Mouse (Mus musculus) intestine, postnatal 0 days (tissue): ENCODE measurements at regions not wholly inside any gene's neighbourhood (a gene's known extent, or its start where the extent isn't known, plus 50 kb on each side); places are given as distances from the start of the nearest gene placed in this dataset.

Source experiments
- ATAC-seq: fragments of 200-750 bp; cut with Nextera tagmentation; 2 replicates; pipeline ENCODE4 v1.8.0; 2017; ENCODE audit warnings: mild to moderate bottlenecking, moderate TSS enrichment, moderate library complexity
- H3K27ac ChIP-seq: fragments of 300-500 bp; sonication (generic); 2 replicates; pipeline ENCODE4 v1.5.1; 2014; ENCODE audit warnings: mild to moderate bottlenecking, low read depth, low read length, moderate library complexity
- H3K27me3 ChIP-seq: fragments of 300-500 bp; sonication (generic); replicated peaks from 2 replicates; pipeline ENCODE4 v1.6.1; 2014; ENCODE audit warnings: low read length, mixed read lengths; ENCODE audit not compliant: control insufficient read depth, insufficient read depth
- H3K36me3 ChIP-seq: fragments of 300-500 bp; sonication (generic); 2 replicates; pipeline ENCODE4 v1.6.1; 2014; ENCODE audit warnings: mild to moderate bottlenecking, moderate library complexity; ENCODE audit not compliant: control insufficient read depth, insufficient read depth
- H3K4me1 ChIP-seq: fragments of 300-500 bp; sonication (generic); replicated peaks from 2 replicates; pipeline ENCODE4 v1.6.1; 2014; ENCODE audit warnings: antibody characterized with exemption, low read length, mixed read lengths; ENCODE audit not compliant: control insufficient read depth, insufficient read depth
- H3K4me2 ChIP-seq: fragments of 300-500 bp; sonication (generic); replicated peaks from 2 replicates; pipeline ENCODE4 v1.6.1; 2014; ENCODE audit warnings: low read depth, mild to moderate bottlenecking, moderate library complexity
- H3K4me3 ChIP-seq: fragments of 300-500 bp; sonication (generic); 2 replicates; pipeline ENCODE4 v1.5.1; 2014; ENCODE audit warnings: low read depth, low read length
- H3K9ac ChIP-seq: fragments of 300-500 bp; sonication (generic); 2 replicates; pipeline ENCODE4 v1.6.1; 2014; ENCODE audit warnings: mild to moderate bottlenecking, low read depth, low read length
- H3K9me3 ChIP-seq: fragments of 300-500 bp; sonication (generic); 2 replicates; pipeline ENCODE4 v1.6.1; 2016; ENCODE audit warnings: mixed run types; ENCODE audit not compliant: control insufficient read depth
- CTCF ChIP-seq: sonication (generic); IDR thresholded peaks from 2 replicates; pipeline ENCODE4 v1.5.1; 2016; ENCODE audit warnings: low read depth, mild to moderate bottlenecking, control low read depth, antibody characterized with exemption, moderate library complexity
- WGBS: fragments of 180-500 bp; shearing (Covaris S2); extraction: QIAGEN DNeasy Blood & Tissue Kit; methylation state at CpG from one replicate; pipeline ENCODE4 v1.1.7; 2014; 5-methylcytosine and 5-hydroxymethylcytosine counted together

- Histone ChIP-seq H3K4me1 (no peaks in the 10 kb centered on the region), H3K36me3 (no peaks in the 10 kb centered on the region), H3K4me2 (no peak overlapping the region), H3K9me3 (no peaks in the 10 kb centered on the region), H3K27me3 (no peaks in the 10 kb centered on the region), H3K27ac (no peak overlapping the region), H3K4me3 (no peak overlapping the region), H3K9ac (no peak overlapping the region)
- WGBS: 80% methylated on average over 3 of the region's 3 CpGs
- ATAC-seq: no peak
- TF ChIP-seq CTCF: no peak
Measured at GRCm38 (mm10) chr13:34497667-34498066, 152.7 kb upstream of the Slc22a23 start.

GRCm38 (mm10) chr13:34484831-34485230 lies 139.8 kb upstream of the Slc22a23 start:
- Histone ChIP-seq H3K4me1 (no peaks in the 10 kb centered on the region), H3K4me2 (no peak overlapping the region), H3K9ac (no peak overlapping the region), H3K27ac (no peak overlapping the region), H3K4me3 (no peak overlapping the region), H3K36me3 (no peaks in the 10 kb centered on the region), H3K27me3 (no peaks in the 10 kb centered on the region), H3K9me3 (no peaks in the 10 kb centered on the region)
- WGBS: 100% methylated on average over 1 of the region's 1 CpGs
- no peak for TF ChIP-seq CTCF
- no peak for ATAC-seq

- Histone ChIP-seq H3K4me2 (no peak overlapping the region), H3K4me3 (no peak overlapping the region), H3K9ac (no peak overlapping the region), H3K9me3 (no peaks in the 10 kb centered on the region), H3K27me3 (no peaks in the 10 kb centered on the region), H3K4me1 (no peaks in the 10 kb centered on the region), H3K36me3 (no peaks in the 10 kb centered on the region), H3K27ac (no peak overlapping the region)
- TF ChIP-seq CTCF: no peak
- WGBS: 89% methylated on average over 10 of the region's 10 CpGs
- no peak for ATAC-seq
Measured at GRCm38 (mm10) chr13:34481461-34481860, 136.5 kb upstream of the Slc22a23 start.

- no peaks in the 10 kb centered on the region for H3K9me3 ChIP-seq
- ATAC-seq: no peak
- H3K4me3 ChIP-seq: no peak overlapping the region
- H3K4me1 ChIP-seq: no peaks in the 10 kb centered on the region
- no peaks in the 10 kb centered on the region for H3K27me3 ChIP-seq
- no peak overlapping the region for H3K27ac ChIP-seq
- H3K36me3 ChIP-seq: no peaks in the 10 kb centered on the region
- no peak overlapping the region for H3K4me2 ChIP-seq
- WGBS: 83% methylated on average over 1 of the region's 1 CpGs
- peak; percentile 58 for TF ChIP-seq CTCF
- no peak overlapping the region for H3K9ac ChIP-seq
Measured at GRCm38 (mm10) chr13:34470410-34470809, 125.4 kb upstream of the Slc22a23 start.

- no peaks in the 10 kb centered on the region for H3K36me3 ChIP-seq
- WGBS: 68% methylated on average over 5 of the region's 5 CpGs
- no peak overlapping the region for H3K27ac ChIP-seq
- H3K4me1 ChIP-seq: 0 out of 2 replicates have a peak, but pooled peaks cover 3% of the 10 kb centered on the region
- H3K4me2 ChIP-seq: no peak overlapping the region
- no peak overlapping the region for H3K4me3 ChIP-seq
- no peak overlapping the region for H3K9ac ChIP-seq
- ATAC-seq: no peak
- no peaks in the 10 kb centered on the region for H3K9me3 ChIP-seq
- no peaks in the 10 kb centered on the region for H3K27me3 ChIP-seq
- TF ChIP-seq CTCF: no peak
Measured at GRCm38 (mm10) chr13:34469568-34469967, 124.6 kb upstream of the Slc22a23 start.

- H3K4me3 ChIP-seq: no peak overlapping the region
- H3K9me3 ChIP-seq: no peaks in the 10 kb centered on the region
- no peaks in the 10 kb centered on the region for H3K27me3 ChIP-seq
- H3K36me3 ChIP-seq: no peaks in the 10 kb centered on the region
- no peak for ATAC-seq
- H3K4me2 ChIP-seq: no peak overlapping the region
- peaks cover 7% of the 10 kb centered on the region for H3K4me1 ChIP-seq
- 66% methylated on average over 3 of the region's 3 CpGs for WGBS
- H3K27ac ChIP-seq: no peak overlapping the region
- no peak for TF ChIP-seq CTCF
- H3K9ac ChIP-seq: no peak overlapping the region
Measured at GRCm38 (mm10) chr13:34468132-34468748, 123.3 kb upstream of the Slc22a23 start.
